Mouse (Mus musculus) lung, adult 2 months (tissue): ENCODE measurements at regions not wholly inside any gene's neighbourhood (a gene's known extent, or its start where the extent isn't known, plus 50 kb on each side); places are given as distances from the start of the nearest gene placed in this dataset.
A peak's percentile ranks its signal among the peaks of the same experiment; 100 is the strongest.
"Not testable (repeated sequence)": the region's sequence is repeated elsewhere in the genome, so short reads cannot be mapped to it uniquely, and the experiment has no call there.

Source experiments
- DNase-seq: peaks from one replicate; pipeline ENCODE4 v3.0.0; 2022
- H3K4me1 ChIP-seq: fragments of 200-500 bp; 2 replicates; pipeline ENCODE4 v1.6.1; 2011; ENCODE audit warnings: low read length; ENCODE audit not compliant: control insufficient read depth, insufficient read depth
- H3K4me3 ChIP-seq: fragments of 200-500 bp; replicated peaks from 2 replicates; pipeline ENCODE3; 2011; ENCODE audit warnings: low read depth, mild to moderate bottlenecking, control low read depth, low read length; ENCODE audit errors: extremely low read depth
- CTCF ChIP-seq: fragments of 200-500 bp; IDR thresholded peaks from 2 replicates; pipeline ENCODE4 v1.5.1; 2011; ENCODE audit warnings: mild to moderate bottlenecking, low read length, control low read depth; ENCODE audit not compliant: insufficient read depth
- POLR2A ChIP-seq: fragments of 200-500 bp; IDR thresholded peaks from 2 replicates; pipeline ENCODE4 v1.6.1; 2011; ENCODE audit warnings: low read depth, mild to moderate bottlenecking, control low read depth, low read length, borderline replicate concordance; ENCODE audit errors: extremely low read depth
- WGBS: fragments of 180-500 bp; shearing (Covaris S2); methylation state at CpG from one replicate; pipeline ENCODE4 v1.1.7; 2018; 5-methylcytosine and 5-hydroxymethylcytosine counted together

GRCm38 (mm10) chr10:126349076-126349475 is 383.1 kb downstream of the Lrig3 start:
- no peaks in the 10 kb centered on the region for H3K4me1 ChIP-seq
- TF ChIP-seq POLR2A (no peak), CTCF (no peak)
- DNase-seq: no peak
- 65% methylated on average over 11 of the region's 11 CpGs for WGBS
- H3K4me3 ChIP-seq: no peak overlapping the region

GRCm38 (mm10) chr10:126337426-126337825 is 371.5 kb downstream of the Lrig3 start:
- no peak for DNase-seq
- 72% methylated on average over 4 of the region's 4 CpGs for WGBS
- H3K4me1 ChIP-seq: no peaks in the 10 kb centered on the region
- H3K4me3 ChIP-seq: no peak overlapping the region
- TF ChIP-seq POLR2A (no peak), CTCF (no peak)

- TF ChIP-seq POLR2A (no peak), CTCF (no peak)
- WGBS: 56% methylated on average over 5 of the region's 5 CpGs
- H3K4me1 ChIP-seq: no peaks in the 10 kb centered on the region
- H3K4me3 ChIP-seq: no peak overlapping the region
- DNase-seq: no peak
Observed at GRCm38 (mm10) chr10:126333786-126334185, 367.8 kb downstream of the Lrig3 start.

GRCm38 (mm10) chr10:126330305-126330969 is 364.5 kb downstream of the Lrig3 start:
- DNase-seq: peak; percentile 79
- TF ChIP-seq CTCF (peak; percentile 55), POLR2A (no peak)
- Histone ChIP-seq H3K4me3 (no peak overlapping the region), H3K4me1 (no peaks in the 10 kb centered on the region)
- WGBS: 5% methylated on average over 17 of the region's 17 CpGs

- no peak for DNase-seq
- H3K4me3 ChIP-seq: no peak overlapping the region
- TF ChIP-seq CTCF: no peak
- TF ChIP-seq POLR2A: no peak
- H3K4me1 ChIP-seq: no peaks in the 10 kb centered on the region
- 91% methylated on average over 9 of the region's 9 CpGs for WGBS
Observed at GRCm38 (mm10) chr10:126320831-126321230, 354.9 kb downstream of the Lrig3 start.

GRCm38 (mm10) chr10:126319795-126320194 is 353.8 kb downstream of the Lrig3 start:
- H3K4me1 ChIP-seq: no peaks in the 10 kb centered on the region
- WGBS: 39% methylated on average over 10 of the region's 10 CpGs
- DNase-seq: no peak
- H3K4me3 ChIP-seq: no peak overlapping the region
- TF ChIP-seq POLR2A (no peak), CTCF (no peak)

GRCm38 (mm10) chr10:126299962-126300361 is 334.0 kb downstream of the Lrig3 start:
- 88% methylated on average over 1 of the region's 1 CpGs for WGBS
- no peak for DNase-seq
- TF ChIP-seq POLR2A (no peak), CTCF (no peak)
- H3K4me3 ChIP-seq: no peak overlapping the region
- H3K4me1 ChIP-seq: no peaks in the 10 kb centered on the region

GRCm38 (mm10) chr10:126298211-126298610 is 332.2 kb downstream of the Lrig3 start:
- H3K4me1 ChIP-seq: no peaks in the 10 kb centered on the region
- no peak overlapping the region for H3K4me3 ChIP-seq
- TF ChIP-seq CTCF: no peak
- DNase-seq: no peak
- 65% methylated on average over 6 of the region's 6 CpGs for WGBS

GRCm38 (mm10) chr10:126295853-126296252 is 329.9 kb downstream of the Lrig3 start:
- 45% methylated on average over 7 of the region's 7 CpGs for WGBS
- TF ChIP-seq CTCF: no peak

GRCm38 (mm10) chr10:126291765-126292164 is 325.8 kb downstream of the Lrig3 start:
- TF ChIP-seq CTCF: no peak
- TF ChIP-seq POLR2A: no peak
- H3K4me1 ChIP-seq: no peaks in the 10 kb centered on the region
- DNase-seq: no peak
- H3K4me3 ChIP-seq: no peak overlapping the region

More at GRCm38 (mm10) chr10:126295853-126296252, 329.9 kb downstream of the Lrig3 start:
- no peak overlapping the region for H3K4me3 ChIP-seq
- DNase-seq: no peak
- H3K4me1 ChIP-seq: no peaks in the 10 kb centered on the region

GRCm38 (mm10) chr10:126285096-126285495 is 319.1 kb downstream of the Lrig3 start:
- WGBS: 67% methylated on average over 10 of the region's 13 CpGs
- not testable (repeated sequence) for DNase-seq, H3K4me1 ChIP-seq, H3K4me3 ChIP-seq
